Mouse (Mus musculus) liver, embryonic 16.5 days (tissue): ENCODE measurements at regions not wholly inside any gene's neighbourhood (a gene's known extent, or its start where the extent isn't known, plus 50 kb on each side); places are given as distances from the start of the nearest gene placed in this dataset.

ENCODE experiments used
- ATAC-seq: fragments of 200-750 bp; cut with Nextera tagmentation; 2 replicates; pipeline ENCODE4 v1.8.0; 2017; ENCODE audit warnings: low read depth, mild to moderate bottlenecking, moderate number of reproducible peaks, moderate library complexity
- H3K27ac ChIP-seq: fragments of 300-500 bp; sonication (generic); 2 replicates; pipeline ENCODE4 v1.5.1; 2014; ENCODE audit warnings: mild to moderate bottlenecking, low read length
- H3K27me3 ChIP-seq: fragments of 300-500 bp; sonication (generic); 2 replicates; pipeline ENCODE4 v1.6.1; 2014; ENCODE audit warnings: low read depth, low read length, mixed read lengths; ENCODE audit not compliant: control insufficient read depth, insufficient read depth
- H3K36me3 ChIP-seq: fragments of 300-500 bp; sonication (generic); 2 replicates; pipeline ENCODE4 v1.6.1; 2014; ENCODE audit warnings: mild to moderate bottlenecking; ENCODE audit not compliant: control insufficient read depth, insufficient read depth
- H3K4me1 ChIP-seq: fragments of 300-500 bp; sonication (generic); 2 replicates; pipeline ENCODE4 v1.6.1; 2014; ENCODE audit warnings: low read depth, low read length, mixed read lengths; ENCODE audit not compliant: control insufficient read depth
- H3K4me2 ChIP-seq: fragments of 300-500 bp; sonication (generic); 2 replicates; pipeline ENCODE4 v1.6.1; 2014; ENCODE audit warnings: low read depth, low read length, mixed read lengths
- H3K4me3 ChIP-seq: fragments of 300-500 bp; sonication (generic); 2 replicates; pipeline ENCODE4 v1.5.1; 2014; ENCODE audit warnings: low read depth, mild to moderate bottlenecking, low read length
- H3K9ac ChIP-seq: fragments of 300-500 bp; sonication (generic); 2 replicates; pipeline ENCODE4 v1.6.1; 2014; ENCODE audit warnings: low read depth, low read length
- H3K9me3 ChIP-seq: fragments of 300-500 bp; sonication (generic); replicated peaks from 2 replicates; pipeline ENCODE4 v1.6.1; 2016; ENCODE audit warnings: low read length; ENCODE audit not compliant: control insufficient read depth
- WGBS: fragments of 180-500 bp; shearing (Covaris S2); extraction: QIAGEN DNeasy Blood & Tissue Kit; methylation state at CpG from one replicate; pipeline ENCODE4 v1.1.7; 2014; ENCODE audit not compliant: insufficient replicate concordance; 5-methylcytosine and 5-hydroxymethylcytosine counted together

- 63% methylated on average over 5 of the region's 5 CpGs for WGBS
- no peaks in the 10 kb centered on the region for H3K27me3 ChIP-seq
- no peaks in the 10 kb centered on the region for H3K9me3 ChIP-seq
- no peak overlapping the region for H3K4me3 ChIP-seq
- H3K4me1 ChIP-seq: peaks cover 2% of the 10 kb centered on the region; the same call in 1 of the 2 replicates
- ATAC-seq: no peak
- H3K4me2 ChIP-seq: no peak overlapping the region
- H3K27ac ChIP-seq: no peak overlapping the region
- no peaks in the 10 kb centered on the region for H3K36me3 ChIP-seq
- H3K9ac ChIP-seq: no peak overlapping the region
Measured at GRCm38 (mm10) chr9:43942147-43942546, 101.0 kb upstream of the Thy1 start.

DNA sequence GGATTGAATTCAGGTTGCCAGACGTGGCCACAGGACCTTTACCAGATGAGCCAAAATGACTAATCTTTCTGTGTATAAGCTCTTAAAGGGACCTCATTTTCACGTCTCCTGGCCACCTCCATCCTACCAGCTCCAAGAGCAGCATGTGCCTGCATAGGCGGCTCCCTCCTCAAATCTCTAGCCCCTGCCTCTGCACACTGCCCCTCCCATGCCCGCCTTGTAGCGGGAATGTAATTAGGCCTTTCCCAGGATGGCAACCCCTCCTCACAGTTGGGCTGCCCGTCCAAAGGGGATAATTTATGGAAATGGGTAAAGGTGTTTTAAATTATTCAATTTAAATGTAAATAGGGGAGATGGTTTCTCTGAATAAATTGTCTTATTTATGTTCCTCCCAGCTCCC lies 99.7 kb upstream of the Thy1 start:
- Histone ChIP-seq H3K4me2 (no peak overlapping the region), H3K4me3 (no peak overlapping the region), H3K27me3 (no peaks in the 10 kb centered on the region), H3K9ac (no peak overlapping the region), H3K4me1 (peaks cover 2% of the 10 kb centered on the region; the same call in 1 of the 2 replicates), H3K36me3 (no peaks in the 10 kb centered on the region), H3K9me3 (no peaks in the 10 kb centered on the region), H3K27ac (no peak overlapping the region)
- 39% methylated on average over 6 of the region's 6 CpGs for WGBS
- no peak for ATAC-seq

DNA sequence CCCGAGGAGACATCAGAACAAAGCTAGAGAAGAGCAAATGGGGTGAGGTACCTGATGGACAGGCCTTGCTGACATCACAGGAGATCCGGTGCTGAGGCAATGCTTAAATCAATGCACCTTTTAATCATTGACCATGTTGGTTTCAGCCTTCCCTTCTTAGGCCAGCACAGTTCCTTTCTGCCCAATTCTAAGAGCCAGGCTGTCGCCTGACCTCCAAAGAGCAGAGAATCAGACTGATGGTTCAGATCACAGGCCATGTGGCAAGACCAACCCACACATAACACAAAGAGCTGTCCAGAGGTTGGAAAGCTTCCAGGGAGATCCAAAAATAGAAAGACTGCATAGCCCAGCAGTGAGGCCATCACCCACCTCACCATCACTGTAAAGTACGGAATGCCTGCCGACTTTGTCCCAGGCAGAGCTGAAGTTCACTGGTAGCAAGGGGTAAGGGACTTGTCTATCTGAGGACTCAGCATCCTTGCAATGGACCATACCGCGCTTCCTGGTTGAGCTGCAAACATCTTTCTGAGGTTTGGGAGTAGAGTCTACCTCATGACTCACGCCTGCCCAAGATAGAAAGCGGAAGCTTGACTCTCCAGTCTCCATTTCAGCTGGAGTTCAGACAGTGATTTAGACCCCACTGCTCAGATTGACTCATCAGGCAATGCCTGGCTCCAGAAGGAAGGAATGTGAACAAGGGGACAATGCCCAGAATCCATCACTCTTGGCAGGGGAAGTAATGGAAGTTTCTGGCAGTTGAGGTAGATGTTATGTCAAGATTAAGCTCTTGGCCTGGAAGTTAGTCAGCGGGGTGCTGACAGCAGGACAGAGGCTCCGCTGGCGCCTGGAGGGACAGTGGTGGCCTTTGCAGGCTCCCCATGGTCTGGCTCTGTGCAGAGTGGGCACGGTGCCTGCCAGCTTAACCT lies 98.1 kb upstream of the Thy1 start:
- H3K27me3 ChIP-seq: no peaks in the 10 kb centered on the region
- peak; percentile 68 for ATAC-seq
- H3K4me1 ChIP-seq: peaks cover 2% of the 10 kb centered on the region; the same call in 1 of the 2 replicates
- WGBS: 41% methylated on average over 13 of the region's 13 CpGs
- no peak overlapping the region for H3K4me3 ChIP-seq
- H3K27ac ChIP-seq: no peak overlapping the region
- H3K36me3 ChIP-seq: no peaks in the 10 kb centered on the region
- H3K9me3 ChIP-seq: no peaks in the 10 kb centered on the region
- no peak overlapping the region for H3K9ac ChIP-seq
- H3K4me2 ChIP-seq: no peak overlapping the region

DNA sequence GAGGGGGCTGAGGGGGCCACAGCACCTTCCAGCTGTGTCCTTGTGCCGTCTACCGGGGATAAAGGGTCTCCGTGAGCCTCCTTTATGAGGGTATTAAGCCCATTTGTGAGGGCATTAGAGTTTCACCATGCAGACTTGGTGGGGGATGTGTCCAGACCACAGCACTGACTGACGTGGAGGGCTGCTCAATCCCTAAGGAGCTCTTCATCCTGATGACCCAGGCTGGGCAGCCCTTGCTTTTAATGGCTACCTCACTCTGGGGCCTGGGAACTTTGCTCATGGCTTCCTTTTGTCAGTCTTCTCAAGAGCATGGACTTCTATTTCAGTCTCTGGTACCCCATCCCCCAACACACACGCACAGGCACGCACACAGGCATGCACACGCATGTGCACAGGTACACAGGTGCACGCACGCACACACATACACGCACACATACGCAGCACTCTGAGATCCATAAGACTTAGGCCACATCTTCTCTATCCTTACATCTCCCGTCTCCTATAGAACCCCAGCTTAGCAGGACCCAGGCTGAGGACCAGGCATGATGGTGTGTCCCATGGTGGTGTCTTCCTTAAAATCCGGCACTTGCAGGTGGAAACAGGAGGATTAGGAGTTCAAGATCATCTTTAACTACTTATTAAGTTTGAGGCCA lies 97.1 kb upstream of the Thy1 start:
- Histone ChIP-seq H3K9ac (no peak overlapping the region), H3K27me3 (no peaks in the 10 kb centered on the region), H3K4me3 (no peak overlapping the region), H3K36me3 (no peaks in the 10 kb centered on the region), H3K4me2 (no peak overlapping the region), H3K27ac (no peak overlapping the region), H3K4me1 (peaks cover 2% of the 10 kb centered on the region; the same call in 1 of the 2 replicates), H3K9me3 (no peaks in the 10 kb centered on the region)
- no peak for ATAC-seq
- 70% methylated on average over 13 of the region's 13 CpGs for WGBS

- H3K36me3 ChIP-seq: no peaks in the 10 kb centered on the region
- H3K4me3 ChIP-seq: no peak overlapping the region
- no peaks in the 10 kb centered on the region for H3K9me3 ChIP-seq
- WGBS: 52% methylated on average over 5 of the region's 5 CpGs
- no peak overlapping the region for H3K9ac ChIP-seq
- H3K4me1 ChIP-seq: peaks cover 2% of the 10 kb centered on the region; the same call in 1 of the 2 replicates
- no peak for ATAC-seq
- H3K27ac ChIP-seq: no peak overlapping the region
- no peaks in the 10 kb centered on the region for H3K27me3 ChIP-seq
- no peak overlapping the region for H3K4me2 ChIP-seq
Measured at GRCm38 (mm10) chr9:43947089-43947488, 96.1 kb upstream of the Thy1 start.

- no peak overlapping the region for H3K4me3 ChIP-seq
- no peaks in the 10 kb centered on the region for H3K9me3 ChIP-seq
- no peak overlapping the region for H3K4me2 ChIP-seq
- no peaks in the 10 kb centered on the region for H3K27me3 ChIP-seq
- H3K9ac ChIP-seq: no peak overlapping the region
- ATAC-seq: no peak
- 52% methylated on average over 11 of the region's 11 CpGs for WGBS
- H3K36me3 ChIP-seq: no peaks in the 10 kb centered on the region
- no peak overlapping the region for H3K27ac ChIP-seq
- H3K4me1 ChIP-seq: peaks cover 2% of the 10 kb centered on the region; the same call in 1 of the 2 replicates
Measured at GRCm38 (mm10) chr9:43947490-43948150, 95.6 kb upstream of the Thy1 start.

- H3K4me1 ChIP-seq: no peaks in the 10 kb centered on the region
- no peak overlapping the region for H3K4me3 ChIP-seq
- H3K36me3 ChIP-seq: no peaks in the 10 kb centered on the region
- no peak overlapping the region for H3K4me2 ChIP-seq
- WGBS: 24% methylated on average over 7 of the region's 7 CpGs
- H3K27ac ChIP-seq: no peak overlapping the region
- no peaks in the 10 kb centered on the region for H3K27me3 ChIP-seq
- no peak for ATAC-seq
- no peak overlapping the region for H3K9ac ChIP-seq
- no peaks in the 10 kb centered on the region for H3K9me3 ChIP-seq
Measured at GRCm38 (mm10) chr9:43953128-43953527, 90.1 kb upstream of the Thy1 start.

GRCm38 (mm10) chr9:43959541-43959940 lies 83.6 kb upstream of the Thy1 start:
- Histone ChIP-seq H3K4me1 (no peaks in the 10 kb centered on the region), H3K4me3 (no peak overlapping the region), H3K9ac (no peak overlapping the region), H3K27ac (no peak overlapping the region), H3K27me3 (no peaks in the 10 kb centered on the region), H3K9me3 (no peaks in the 10 kb centered on the region), H3K4me2 (no peak overlapping the region), H3K36me3 (no peaks in the 10 kb centered on the region)
- no peak for ATAC-seq
- 15% methylated on average over 9 of the region's 9 CpGs for WGBS
